Mouse (Mus musculus) ovary, postnatal 36 days (tissue): Measurements from ENCODE around the gene Upf3b.
"Not testable (repeated sequence)": the region's sequence is repeated elsewhere in the genome, so short reads cannot be mapped to it uniquely, and the experiment has no call there.

Source experiments
- DNase-seq: peaks from one replicate; pipeline ENCODE4 v3.0.0; 2022; ENCODE audit warnings: low spot score, mixed read lengths

The Upf3b gene

DNA sequence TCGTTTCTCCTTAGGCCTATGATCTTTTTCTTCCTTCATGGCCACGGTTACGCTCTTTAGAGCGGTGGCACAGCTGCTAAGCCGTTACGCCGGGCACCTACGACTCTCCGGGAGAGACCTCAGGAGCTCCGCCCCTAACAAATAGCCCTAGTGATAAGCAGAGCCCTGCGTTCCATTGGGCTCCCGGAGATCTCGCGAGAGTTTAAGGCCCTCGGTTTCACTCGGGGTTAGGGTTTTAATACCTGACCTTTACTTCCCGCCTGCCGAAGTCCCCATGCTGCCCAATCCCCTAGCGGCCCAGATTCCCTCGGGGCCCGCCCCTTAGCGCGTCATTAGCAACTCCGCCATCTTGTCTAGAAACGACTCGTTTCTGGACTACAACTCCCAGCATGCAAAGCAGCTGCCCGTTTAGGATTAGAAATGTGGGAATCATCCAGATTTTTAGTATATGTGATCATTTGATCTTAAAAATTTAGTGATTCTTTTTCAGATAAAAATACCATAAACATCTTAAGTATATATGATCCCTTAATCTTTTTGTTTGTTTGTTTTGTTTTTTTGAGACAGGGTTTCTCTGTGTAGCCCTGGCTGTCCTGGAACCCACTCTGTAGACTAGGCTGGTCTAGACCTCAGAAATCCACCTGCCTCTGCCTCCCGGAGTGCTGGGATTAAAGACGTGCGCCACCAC is at the start of gene Upf3b:
TSS of gene Upf3b (minus strand) at position 130 of the 688 bp plus-strand sequence.
- peak; percentile 87 for DNase-seq

- DNase-seq: no peak
Measured at GRCm38 (mm10) chrX:37157839-37158238, 47.7 kb upstream of the Upf3b start.

DNA sequence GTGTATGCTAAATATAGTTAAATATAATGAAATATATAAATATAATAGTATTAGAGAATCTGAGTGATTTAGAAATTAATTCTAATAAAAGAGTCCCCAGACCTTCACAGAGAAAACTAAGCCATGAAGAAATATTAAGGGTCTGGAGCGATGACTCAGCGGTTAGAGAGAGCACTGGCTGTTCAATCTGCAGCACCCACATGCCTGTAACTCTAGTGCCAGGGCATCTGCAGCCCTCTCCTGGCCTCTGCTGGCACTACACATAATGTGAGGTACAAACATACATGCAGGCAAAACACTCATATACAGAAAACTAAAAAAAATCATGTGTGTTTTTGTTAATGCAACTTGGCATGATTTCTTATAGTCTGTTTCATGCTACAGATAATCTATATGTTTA is 34.8 kb upstream of the Upf3b start:
- no peak for DNase-seq

GRCm38 (mm10) chrX:37144498-37144897 is 34.4 kb upstream of the Upf3b start:
- DNase-seq: not testable (repeated sequence)

GRCm38 (mm10) chrX:37141732-37142131 is 31.6 kb upstream of the Upf3b start:
- DNase-seq: no peak

- peak; percentile 60 for DNase-seq
Measured at GRCm38 (mm10) chrX:37126671-37127358, 16.7 kb upstream of the Upf3b start, which contains the start of gene Nkap. Nkap (plus strand) TSS chrX:37126795.

GRCm38 (mm10) chrX:37125511-37125910 is 15.4 kb upstream of the Upf3b start:
- DNase-seq: no peak

GRCm38 (mm10) chrX:37120212-37120611 is 10.1 kb upstream of the Upf3b start:
- no peak for DNase-seq

GRCm38 (mm10) chrX:37119585-37119984 is 9.5 kb upstream of the Upf3b start:
- DNase-seq: no peak

GRCm38 (mm10) chrX:37117085-37117484 is 7.0 kb upstream of the Upf3b start:
- no peak for DNase-seq

DNA sequence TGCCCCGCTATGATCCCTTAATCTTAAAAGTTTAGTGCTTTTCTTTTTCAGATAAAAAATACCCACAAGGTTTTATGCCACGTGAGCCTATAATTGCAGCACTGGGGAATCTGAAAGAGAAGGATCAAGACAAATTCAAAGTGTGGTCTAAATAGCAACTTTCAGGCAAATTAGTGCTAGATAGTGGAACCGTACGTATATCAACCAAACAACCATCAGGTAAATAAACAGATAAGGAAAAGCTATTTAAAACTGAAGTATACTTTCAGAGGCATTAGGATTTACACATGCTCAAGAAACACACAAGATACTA is 715 bp upstream of the Upf3b start:
- no peak for DNase-seq

GRCm38 (mm10) chrX:37109526-37110192 is 463 bp downstream of the Upf3b start:
- DNase-seq: no peak

- no peak for DNase-seq
Measured at GRCm38 (mm10) chrX:37103826-37104225, 6.3 kb downstream of the Upf3b start.

DNA sequence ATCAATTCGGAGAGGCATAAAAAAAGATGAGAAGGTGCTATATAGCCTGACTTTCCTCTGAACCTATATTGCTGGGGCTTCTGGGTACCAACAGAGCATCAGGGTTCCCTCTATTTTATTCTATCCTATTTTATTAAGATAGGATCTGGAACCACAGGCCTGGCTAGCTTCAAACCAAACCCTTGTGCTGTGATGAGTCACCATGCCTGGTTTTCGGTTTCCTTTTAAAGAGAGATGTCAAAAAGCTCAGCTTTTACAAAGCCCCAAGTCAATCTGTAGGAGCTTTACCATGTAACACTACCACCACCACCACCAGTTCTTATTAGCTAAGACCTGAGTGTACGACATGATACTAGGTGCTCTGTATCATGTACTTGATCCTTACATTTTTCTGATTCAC is 11.4 kb downstream of the Upf3b start:
- DNase-seq: no peak

DNA sequence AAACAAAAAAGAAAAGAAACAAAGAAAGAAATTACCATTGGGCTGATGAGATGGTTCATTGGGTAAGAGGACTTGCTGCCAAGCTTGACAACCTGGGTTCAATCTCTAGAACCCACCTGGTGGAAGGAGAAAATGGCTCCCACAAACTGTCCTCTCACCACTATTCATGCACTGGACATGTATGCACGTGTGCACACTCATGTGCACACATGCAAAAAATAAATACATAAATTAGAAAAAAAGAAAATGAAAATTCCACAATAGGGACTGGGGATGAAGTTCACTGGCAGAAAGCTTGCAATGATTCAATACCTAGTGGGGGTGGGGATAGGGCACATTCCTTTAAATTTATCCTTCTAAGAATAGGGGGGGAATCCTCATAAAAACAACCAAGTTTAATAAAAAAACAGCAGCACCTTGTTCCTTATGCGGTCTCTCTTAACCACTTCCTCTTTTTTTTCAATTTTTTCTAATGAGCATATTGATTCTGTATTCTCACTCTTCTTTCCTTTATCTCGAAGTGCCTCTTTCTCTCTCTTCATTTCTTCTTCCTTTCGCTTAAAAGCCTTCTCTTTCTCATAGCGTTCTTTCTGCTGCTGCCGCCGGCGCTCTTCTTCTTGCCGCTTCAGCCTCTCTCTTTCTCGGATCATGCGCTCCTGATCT is 14.9 kb downstream of the Upf3b start:
- DNase-seq: no peak

DNA sequence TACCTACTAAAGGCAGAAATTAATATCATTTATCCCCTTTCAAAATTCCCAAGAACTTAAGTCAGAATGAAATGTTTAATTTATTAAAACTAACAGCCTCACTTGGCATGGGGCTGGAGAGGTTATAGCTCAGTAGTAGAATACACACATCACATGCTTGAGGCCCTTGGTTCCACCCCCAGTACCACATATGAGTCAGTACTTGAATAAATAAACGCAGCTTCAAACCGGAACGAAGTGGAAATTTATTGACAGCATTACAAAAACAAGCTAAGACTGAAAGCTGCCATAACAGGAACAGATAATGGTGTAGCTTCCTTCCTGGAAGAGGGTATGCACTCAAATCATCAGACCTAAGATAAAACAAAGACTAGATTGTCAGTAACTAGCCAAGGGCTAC is 18.7 kb downstream of the Upf3b start:
- no peak for DNase-seq

DNA sequence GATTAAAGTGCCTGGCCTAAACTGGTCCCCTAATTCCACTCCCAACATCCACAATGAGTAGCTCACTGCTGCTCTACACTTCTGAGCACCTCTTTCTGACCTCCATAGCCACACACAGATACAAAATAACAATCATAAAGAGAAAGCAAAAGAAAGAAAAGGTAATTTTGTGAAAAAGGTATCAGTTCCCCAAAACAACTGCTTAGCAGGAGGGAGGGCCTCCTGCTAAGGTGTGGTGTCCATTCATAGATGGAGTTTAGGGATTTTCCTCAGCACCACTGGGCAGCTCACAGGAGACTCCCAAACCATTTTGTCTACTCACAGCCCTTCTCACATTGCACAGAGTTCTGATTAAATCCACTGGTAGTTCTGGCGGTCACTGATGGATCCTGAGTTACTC is 21.3 kb downstream of the Upf3b start:
- no peak for DNase-seq

DNA sequence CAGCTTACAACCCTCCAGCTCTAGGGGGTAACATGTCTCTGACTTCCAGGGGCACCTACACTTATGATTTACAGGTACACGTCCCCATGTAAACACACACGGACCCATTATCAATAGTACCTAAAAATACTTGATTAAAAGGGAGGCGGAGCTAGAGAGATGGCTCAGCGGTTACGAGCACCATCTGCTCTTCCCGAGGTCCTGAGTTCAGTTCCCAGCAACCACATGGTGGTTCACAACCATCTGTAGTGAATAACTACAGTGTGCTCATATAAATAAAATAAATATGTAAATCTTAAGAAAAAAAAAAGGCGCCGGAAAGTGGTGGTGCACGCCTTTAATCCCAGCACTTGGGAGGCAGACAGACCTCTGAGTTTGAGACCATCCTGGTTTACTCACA is 24.5 kb downstream of the Upf3b start:
- no peak for DNase-seq

GRCm38 (mm10) chrX:37084927-37085660 is 25.0 kb downstream of the Upf3b start, which contains the start of gene Rpl39:
Rpl39 (minus strand) TSS chrX:37085402.
- peak; percentile 83 for DNase-seq

DNA sequence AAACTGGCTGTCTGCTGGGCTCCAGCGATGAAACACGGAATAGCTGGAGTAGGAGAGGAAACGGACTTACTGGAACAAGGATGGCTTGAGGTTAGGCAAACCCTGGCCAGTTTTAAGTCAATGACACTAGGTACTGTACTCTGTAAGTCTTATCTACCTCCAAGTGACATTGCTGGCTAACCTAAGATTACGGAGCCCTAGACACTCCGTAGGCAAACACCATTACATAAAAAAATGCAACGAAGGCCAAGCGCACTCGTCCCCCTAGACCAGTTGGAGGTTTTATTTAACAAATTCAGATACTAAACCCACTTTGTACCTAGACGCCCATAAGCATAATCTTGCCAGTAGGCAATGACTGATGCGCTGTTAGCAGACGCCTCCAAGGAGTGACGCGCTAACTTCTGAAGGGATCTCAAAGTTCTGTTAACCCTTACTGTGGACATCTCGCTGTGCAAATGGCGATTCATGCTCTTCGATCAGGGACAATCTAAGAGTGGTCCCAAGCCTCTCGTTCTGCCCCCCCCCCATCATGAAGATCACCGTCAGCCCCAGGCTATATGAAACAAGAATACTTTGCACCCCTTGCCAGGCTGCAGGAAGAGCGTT is 25.7 kb downstream of the Upf3b start:
- no peak for DNase-seq

DNA sequence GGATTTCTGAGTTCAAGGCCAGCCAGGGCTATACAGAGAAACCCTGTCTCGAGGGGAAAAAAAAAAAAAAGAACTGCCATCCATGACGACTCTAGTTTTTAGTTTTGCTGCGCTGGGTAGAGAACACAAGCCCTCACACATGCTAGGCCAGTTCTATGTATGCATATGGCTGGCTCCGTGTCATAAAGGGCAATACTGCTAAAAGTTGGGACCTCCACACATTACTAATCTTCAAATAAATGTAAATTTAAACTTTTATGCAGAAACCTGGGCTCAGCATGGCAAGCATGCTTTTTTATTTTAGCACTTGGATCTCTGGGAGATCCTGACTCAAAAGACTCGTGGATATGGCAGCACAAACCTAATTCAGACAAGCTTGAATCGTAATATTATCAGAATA is 28.9 kb downstream of the Upf3b start:
- no peak for DNase-seq

DNA sequence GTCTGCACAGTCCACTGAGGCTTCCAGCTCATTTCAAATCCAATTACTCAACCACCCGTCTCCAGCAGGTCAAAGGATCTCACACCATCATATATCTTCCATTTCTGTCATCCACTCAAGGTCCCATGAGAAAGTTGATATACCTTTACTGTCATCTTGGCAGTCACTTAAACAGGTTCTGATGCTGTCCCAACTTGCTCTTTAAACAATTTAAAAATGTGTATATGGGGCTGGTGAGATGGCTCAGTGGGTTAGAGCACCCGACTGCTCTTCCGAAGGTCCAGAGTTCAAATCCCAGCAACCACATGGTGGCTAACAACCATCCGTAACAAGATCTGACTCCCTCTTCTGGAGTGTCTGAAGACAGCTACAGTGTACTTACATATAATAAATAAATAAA is 29.8 kb downstream of the Upf3b start:
- DNase-seq: not testable (repeated sequence)
